Mouse (Mus musculus): Measurements from ENCODE around the gene Dbx2. TPM values are rescaled to one million over a fixed set of nuclear protein-coding genes. Genes with fewer than 3 reads are reported as not detected.

Dbx2 gene
- polyA plus RNA-seq, 1 experiment from 2014 or later = 0.64 TPM

- no peaks in the 10 kb centered on the region for H3K36me3 ChIP-seq
- H3K9ac ChIP-seq = no peak overlapping the region
- no peak overlapping the region for H3K27ac ChIP-seq
- H3K4me3 ChIP-seq = no peak overlapping the region
- no peaks in the 10 kb centered on the region for H3K27me3 ChIP-seq
- no peak for ATAC-seq (ENCODE audit: insufficient number of reproducible peaks, insufficient read depth, low FRiP score, low TSS enrichment)
- H3K9me3 ChIP-seq = no peaks in the 10 kb centered on the region
- H3K4me1 ChIP-seq = no peaks in the 10 kb centered on the region
- WGBS = 66% methylated on average over 1 of the region's 1 CpGs
- H3K4me2 ChIP-seq (replicated peaks) = no peak overlapping the region
These were observed 43.2 kb downstream of the Dbx2 start for GRCm38 (mm10) chr15:95612600-95612999.

GRCm38 (mm10) chr15:95601179-95601578 lies 54.6 kb downstream of the Dbx2 start:
- ATAC-seq (ENCODE audit: insufficient number of reproducible peaks, insufficient read depth, low FRiP score, low TSS enrichment) = no peak
- H3K4me2 ChIP-seq (replicated peaks) = no peak overlapping the region
- H3K36me3 ChIP-seq = no peaks in the 10 kb centered on the region
- 63% methylated on average over 6 of the region's 6 CpGs for WGBS
- H3K27ac ChIP-seq = no peak overlapping the region
- H3K4me3 ChIP-seq = no peak overlapping the region
- no peaks in the 10 kb centered on the region for H3K9me3 ChIP-seq
- no peaks in the 10 kb centered on the region for H3K4me1 ChIP-seq
- no peaks in the 10 kb centered on the region for H3K27me3 ChIP-seq
- no peak overlapping the region for H3K9ac ChIP-seq

DNA sequence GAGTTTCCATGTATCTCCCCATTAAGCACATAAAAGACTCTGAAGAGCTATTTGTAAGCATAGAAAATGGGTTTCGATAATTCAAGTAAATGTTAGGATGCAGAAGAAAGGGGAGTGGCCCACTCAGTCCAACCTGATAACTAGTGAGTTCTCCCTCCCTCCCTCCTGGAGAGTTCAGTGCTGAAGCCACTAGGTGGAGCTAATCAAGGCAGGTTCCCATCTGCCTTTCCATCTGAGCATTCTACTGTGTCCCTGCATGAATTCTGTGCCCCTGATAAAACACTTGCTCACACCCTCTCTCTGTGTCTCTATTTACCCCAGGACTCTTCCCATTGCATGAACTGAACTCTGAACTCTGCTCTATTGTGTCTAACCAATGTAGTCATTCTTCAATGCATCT lies 57.1 kb downstream of the Dbx2 start:
- no peaks in the 10 kb centered on the region for H3K27me3 ChIP-seq
- H3K9me3 ChIP-seq = no peaks in the 10 kb centered on the region
- WGBS = 75% methylated on average over 1 of the region's 1 CpGs
- ATAC-seq (ENCODE audit: insufficient number of reproducible peaks, insufficient read depth, low FRiP score, low TSS enrichment) = no peak
- no peak overlapping the region for H3K4me3 ChIP-seq
- no peak overlapping the region for H3K9ac ChIP-seq
- no peaks in the 10 kb centered on the region for H3K36me3 ChIP-seq
- no peak overlapping the region for H3K4me2 ChIP-seq (replicated peaks)
- H3K4me1 ChIP-seq = no peaks in the 10 kb centered on the region
- H3K27ac ChIP-seq = no peak overlapping the region

DNA sequence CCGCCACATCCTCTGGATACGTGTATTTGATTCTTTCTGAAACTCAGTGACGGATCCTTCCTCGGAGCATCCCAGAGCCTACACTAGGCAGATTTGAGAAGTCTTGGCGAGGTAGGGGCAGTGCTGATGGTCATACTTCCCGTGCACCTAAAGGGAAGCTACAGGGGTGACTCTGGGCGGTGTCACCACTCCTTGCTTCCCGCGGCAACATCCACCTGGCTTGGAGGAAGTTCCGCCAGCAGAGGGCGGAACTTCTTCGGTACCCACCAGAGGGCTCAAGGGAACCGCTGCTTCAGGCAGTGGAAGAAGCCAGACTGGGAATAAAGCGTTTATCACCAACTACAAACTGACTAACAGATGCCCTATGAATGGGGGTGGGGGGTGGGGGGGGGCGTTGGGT lies 68.9 kb downstream of the Dbx2 start:
- H3K9ac ChIP-seq = no peak overlapping the region
- no peak overlapping the region for H3K4me3 ChIP-seq
- H3K4me2 ChIP-seq (replicated peaks) = no peak overlapping the region
- no peak for ATAC-seq (ENCODE audit: insufficient number of reproducible peaks, insufficient read depth, low FRiP score, low TSS enrichment)
- no peaks in the 10 kb centered on the region for H3K4me1 ChIP-seq
- WGBS = 94% methylated on average over 15 of the region's 15 CpGs
- no peaks in the 10 kb centered on the region for H3K27me3 ChIP-seq
- no peaks in the 10 kb centered on the region for H3K9me3 ChIP-seq
- no peak overlapping the region for H3K27ac ChIP-seq
- H3K36me3 ChIP-seq = no peaks in the 10 kb centered on the region

GRCm38 (mm10) chr15:95584891-95585290 lies 70.9 kb downstream of the Dbx2 start:
- Histone ChIP-seq H3K4me2 (replicated peaks) (no peak overlapping the region), H3K4me1 (no peaks in the 10 kb centered on the region), H3K27ac (no peak overlapping the region), H3K9ac (no peak overlapping the region), H3K36me3 (no peaks in the 10 kb centered on the region), H3K4me3 (no peak overlapping the region), H3K9me3 (no peaks in the 10 kb centered on the region), H3K27me3 (no peaks in the 10 kb centered on the region)
- 56% methylated on average over 4 of the region's 4 CpGs for WGBS
- no peak for ATAC-seq (ENCODE audit: insufficient number of reproducible peaks, insufficient read depth, low FRiP score, low TSS enrichment)

- WGBS = 16% methylated on average over 5 of the region's 5 CpGs
- Histone ChIP-seq H3K27ac (no peak overlapping the region), H3K4me2 (replicated peaks) (no peak overlapping the region), H3K9me3 (no peaks in the 10 kb centered on the region), H3K9ac (no peak overlapping the region), H3K4me1 (no peaks in the 10 kb centered on the region), H3K27me3 (peaks cover 4% of the 10 kb centered on the region; the same call in 1 of the 2 replicates), H3K36me3 (no peaks in the 10 kb centered on the region), H3K4me3 (no peak overlapping the region)
- no peak for ATAC-seq (ENCODE audit: insufficient number of reproducible peaks, insufficient read depth, low FRiP score, low TSS enrichment)
These were observed 81.1 kb downstream of the Dbx2 start for GRCm38 (mm10) chr15:95574661-95575060.

Other genes starting within 250 kb of the Dbx2 start
- gene Nell2, start 127.4 kb downstream of the Dbx2 start, polyA plus RNA-seq (2016; fragmentation: Nextera tagmentation; extraction: Ambion mirVana) = 23.9 and 25.6 TPM in 2 replicates
- 51.4 and 52.2 TPM in 2 replicates for gene Ano6, start 134.9 kb upstream of the Dbx2 start, polyA plus RNA-seq (2016; fragmentation: Nextera tagmentation; extraction: Ambion mirVana)

All from embryonic facial prominence, embryonic 12.5 days (tissue).